Mouse (Mus musculus) embryonic facial prominence, embryonic 11.5 days (tissue): Measurements from ENCODE around the gene Traf3ip3. TPM values are rescaled to one million over a fixed set of nuclear protein-coding genes. Genes with fewer than 3 reads are reported as not detected.

Source experiments
- ATAC-seq: fragments of 200-750 bp; cut with Nextera tagmentation; replicated peaks from 2 replicates; pipeline ENCODE4 v1.8.0; 2017; ENCODE audit warnings: low read depth; ENCODE audit not compliant: insufficient number of reproducible peaks, low FRiP score, low TSS enrichment
- DNase-seq: peaks from one replicate; pipeline ENCODE4 v3.0.0-alpha.2; 2015; ENCODE audit warnings: low spot score
- H3K27ac ChIP-seq: fragments of 300-500 bp; sonication (generic); replicated peaks from 2 replicates; pipeline ENCODE4 v1.5.1; 2014; ENCODE audit warnings: mild to moderate bottlenecking, low read depth, low read length, control low read depth
- H3K27me3 ChIP-seq: fragments of 300-500 bp; sonication (generic); 2 replicates; pipeline ENCODE4 v1.6.1; 2014; ENCODE audit warnings: mild to moderate bottlenecking, low read length, moderate library complexity, mixed read lengths; ENCODE audit not compliant: control insufficient read depth, insufficient read depth
- H3K36me3 ChIP-seq: fragments of 300-500 bp; sonication (generic); replicated peaks from 2 replicates; pipeline ENCODE4 v1.6.1; 2014; ENCODE audit warnings: low read depth, mild to moderate bottlenecking, low read length, moderate library complexity, mixed read lengths; ENCODE audit not compliant: control insufficient read depth, insufficient read depth
- H3K4me1 ChIP-seq: fragments of 300-500 bp; sonication (generic); 2 replicates; pipeline ENCODE4 v1.6.1; 2014; ENCODE audit warnings: low read length, mixed read lengths; ENCODE audit not compliant: control insufficient read depth, insufficient read depth
- H3K4me2 ChIP-seq: fragments of 300-500 bp; sonication (generic); 2 replicates; pipeline ENCODE4 v1.6.1; 2014; ENCODE audit warnings: low read depth, mild to moderate bottlenecking, control low read depth, low read length, moderate library complexity
- H3K4me3 ChIP-seq: fragments of 300-500 bp; sonication (generic); 2 replicates; pipeline ENCODE4 v1.5.1; 2014; ENCODE audit warnings: low read depth, low read length, control low read depth
- H3K9ac ChIP-seq: fragments of 300-500 bp; sonication (generic); replicated peaks from 2 replicates; pipeline ENCODE4 v1.6.1; 2014; ENCODE audit warnings: mild to moderate bottlenecking, control low read depth, low read length
- H3K9me3 ChIP-seq: fragments of 300-500 bp; sonication (generic); replicated peaks from 2 replicates; pipeline ENCODE4 v1.6.1; 2016; ENCODE audit warnings: mild to moderate bottlenecking, low read length, inconsistent platforms, mixed read lengths; ENCODE audit not compliant: control insufficient read depth
- WGBS: fragments of 180-500 bp; shearing (Covaris S2); extraction: QIAGEN DNeasy Blood & Tissue Kit; methylation state at CpG from one replicate; pipeline ENCODE4 v1.1.7; 2014; 5-methylcytosine and 5-hydroxymethylcytosine counted together
- polyA plus RNA-seq: library from polyadenylated mRNA; unstranded; fragments of >200 nt; fragmentation: Nextera tagmentation; extraction: Ambion mirVana; gene quantifications from 2 replicates; pipeline ENCODE4 v1.2.1, GENCODE M21; 2014

Traf3ip3 gene
- polyA plus RNA-seq, 1 experiment from 2014 or later = 1.5 TPM

DNA sequence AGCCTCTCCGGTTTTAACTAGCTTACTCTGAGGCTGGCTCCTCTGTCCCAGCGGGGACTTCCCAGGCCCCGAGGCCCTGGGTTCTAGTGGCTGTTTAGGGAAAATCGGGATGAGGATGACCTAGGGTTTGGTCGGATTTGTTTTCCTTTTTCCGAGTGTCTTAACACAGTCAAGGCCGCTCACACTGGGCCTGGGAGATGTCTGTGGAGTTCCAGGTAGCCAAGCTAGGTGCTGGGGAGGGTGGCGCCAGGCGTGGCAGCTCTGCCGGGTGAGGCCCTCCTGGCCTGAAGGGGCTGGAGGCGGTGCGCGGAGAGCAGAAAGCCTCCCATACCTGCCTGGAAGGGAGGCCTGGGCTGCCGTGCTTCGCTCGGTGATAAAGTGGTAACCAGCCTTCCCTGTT lies 47.9 kb downstream of the Traf3ip3 start:
- 21% methylated on average over 16 of the region's 16 CpGs for WGBS

DNA sequence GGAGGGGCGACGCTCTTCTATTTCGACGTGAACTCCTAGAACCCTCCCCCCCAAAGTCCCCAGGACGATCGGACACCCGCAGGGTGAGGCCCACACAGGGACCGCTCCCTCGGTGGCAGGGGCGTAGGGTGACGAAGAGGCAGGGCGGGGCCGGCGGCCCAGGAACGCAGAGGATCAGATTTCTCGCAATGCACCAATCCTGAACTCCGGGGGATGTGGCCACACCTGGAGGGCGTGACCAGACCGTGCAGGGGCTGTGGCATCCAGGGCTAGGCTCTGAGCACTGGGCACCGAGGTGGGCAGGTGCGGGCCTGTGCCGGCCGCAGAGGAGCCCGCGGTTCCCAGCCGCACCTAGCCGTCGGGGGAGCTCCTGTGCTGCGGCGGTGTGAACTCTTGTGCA lies 48.6 kb downstream of the Traf3ip3 start, which contains the start of gene Irf6:
Gene Irf6, plus strand, starts transcription at position 240 of the 400 bp plus-strand sequence.
- 1% methylated on average over 30 of the region's 30 CpGs for WGBS
- Histone ChIP-seq H3K4me1 (peaks cover 5% of the 10 kb centered on the region; the same call in 1 of the 2 replicates), H3K27ac (no peak within 1 kb of the TSS), H3K4me2 (peak within 1 kb of the TSS; percentile 53), H3K27me3 (peaks cover 21% of the 10 kb centered on the region), H3K36me3 (no peaks in the 10 kb centered on the region), H3K9ac (0 out of 2 replicates have a peak within 1 kb of the TSS, but pooled peaks have one; percentile 9), H3K4me3 (peak within 1 kb of the TSS; percentile 33), H3K9me3 (no peaks in the 10 kb centered on the region)
- ATAC-seq = peak; percentile 92
- peak; percentile 78 for DNase-seq

More for the DNA sequence above, 47.9 kb downstream of the Traf3ip3 start:
- peak overlapping the region; percentile 53 for H3K4me2 ChIP-seq
- 0 out of 2 replicates have a peak overlapping the region, but pooled peaks have one; percentile 9 for H3K9ac ChIP-seq
- peak overlapping the region; percentile 33 for H3K4me3 ChIP-seq
- ATAC-seq = no peak
- no peaks in the 10 kb centered on the region for H3K36me3 ChIP-seq
- H3K9me3 ChIP-seq = no peaks in the 10 kb centered on the region
- no peak overlapping the region for H3K27ac ChIP-seq
- peaks cover 21% of the 10 kb centered on the region for H3K27me3 ChIP-seq
- H3K4me1 ChIP-seq = peaks cover 5% of the 10 kb centered on the region; the same call in 1 of the 2 replicates
- DNase-seq = no peak

DNA sequence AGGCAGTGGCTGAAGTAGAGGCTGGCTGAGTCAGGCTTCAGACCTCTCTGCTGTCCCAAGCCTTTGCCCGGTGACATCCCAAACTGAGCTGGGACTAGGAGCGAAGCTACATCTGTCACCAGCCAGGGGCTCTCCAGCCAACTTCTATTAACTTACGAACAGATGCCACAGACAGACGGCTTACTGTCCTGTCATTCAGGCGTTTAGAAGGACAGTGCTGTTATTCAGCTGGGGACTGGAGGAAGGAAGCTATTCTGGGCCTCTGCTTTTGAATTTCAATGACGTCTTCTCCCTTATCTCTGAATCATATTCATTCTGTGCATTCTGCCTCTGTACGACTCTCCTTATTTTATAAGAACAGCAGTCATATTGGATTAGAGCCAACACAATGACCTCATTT lies 50.4 kb downstream of the Traf3ip3 start:
- 32% methylated on average over 7 of the region's 7 CpGs for WGBS
- Histone ChIP-seq H3K4me2 (no peak overlapping the region), H3K27me3 (peaks cover 21% of the 10 kb centered on the region), H3K4me3 (no peak overlapping the region), H3K27ac (no peak overlapping the region), H3K9ac (no peak overlapping the region), H3K36me3 (no peaks in the 10 kb centered on the region), H3K4me1 (peaks cover 5% of the 10 kb centered on the region; the same call in 1 of the 2 replicates), H3K9me3 (no peaks in the 10 kb centered on the region)
- ATAC-seq = no peak
- DNase-seq = no peak

DNA sequence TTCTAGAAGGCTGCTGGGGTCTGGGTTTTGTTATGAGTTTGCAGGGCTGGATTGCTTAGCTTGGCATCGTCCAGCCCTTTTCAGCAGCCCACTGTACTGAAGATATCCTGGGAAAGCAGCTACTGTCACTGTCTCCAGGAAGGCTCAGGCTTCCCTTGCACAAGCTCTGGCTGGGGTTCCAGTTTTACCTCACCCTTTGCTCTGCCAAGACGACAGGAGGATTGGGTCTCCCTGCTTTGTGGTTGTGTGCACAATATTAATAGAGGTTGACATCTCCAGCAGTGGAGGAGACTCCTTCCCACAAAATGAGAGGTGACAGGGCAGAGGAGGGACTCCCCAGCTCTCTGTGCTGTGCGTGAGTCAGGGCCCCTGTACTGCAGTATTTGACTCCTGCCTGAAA lies 52.3 kb downstream of the Traf3ip3 start:
- no peak overlapping the region for H3K27ac ChIP-seq
- no peak overlapping the region for H3K4me3 ChIP-seq
- ATAC-seq (no peak), DNase-seq (no peak)
- no peaks in the 10 kb centered on the region for H3K36me3 ChIP-seq
- peaks cover 5% of the 10 kb centered on the region; the same call in 1 of the 2 replicates for H3K4me1 ChIP-seq
- peaks cover 17% of the 10 kb centered on the region for H3K27me3 ChIP-seq
- 71% methylated on average over 3 of the region's 3 CpGs for WGBS
- no peak overlapping the region for H3K9ac ChIP-seq
- H3K9me3 ChIP-seq = no peaks in the 10 kb centered on the region
- no peak overlapping the region for H3K4me2 ChIP-seq

DNA sequence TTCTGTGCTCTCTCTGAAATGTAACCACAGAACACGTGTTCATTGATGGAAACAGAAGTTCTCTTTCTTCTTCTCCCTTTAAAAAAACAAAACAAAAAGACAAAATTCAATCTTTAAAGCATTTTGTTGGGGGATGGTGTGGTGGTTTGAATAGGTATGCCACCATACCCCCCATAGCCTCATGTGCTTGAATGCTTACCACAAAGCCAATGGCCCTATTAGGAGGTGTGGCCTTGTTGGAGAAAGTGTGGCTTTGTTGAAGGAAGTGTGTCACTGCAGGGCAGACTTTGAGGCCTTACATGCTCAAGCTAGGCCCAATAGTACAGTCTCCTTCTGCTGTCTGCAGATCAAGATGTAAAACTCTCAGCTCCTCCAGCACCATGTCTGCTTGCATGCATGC lies 55.1 kb downstream of the Traf3ip3 start:
- Histone ChIP-seq H3K4me2 (no peak overlapping the region), H3K27me3 (no peaks in the 10 kb centered on the region), H3K4me1 (0 out of 2 replicates have a peak, but pooled peaks cover 2% of the 10 kb centered on the region), H3K9ac (no peak overlapping the region), H3K36me3 (no peaks in the 10 kb centered on the region), H3K27ac (no peak overlapping the region), H3K4me3 (no peak overlapping the region), H3K9me3 (no peaks in the 10 kb centered on the region)
- ATAC-seq (no peak), DNase-seq (no peak)
- 73% methylated on average over 1 of the region's 1 CpGs for WGBS

DNA sequence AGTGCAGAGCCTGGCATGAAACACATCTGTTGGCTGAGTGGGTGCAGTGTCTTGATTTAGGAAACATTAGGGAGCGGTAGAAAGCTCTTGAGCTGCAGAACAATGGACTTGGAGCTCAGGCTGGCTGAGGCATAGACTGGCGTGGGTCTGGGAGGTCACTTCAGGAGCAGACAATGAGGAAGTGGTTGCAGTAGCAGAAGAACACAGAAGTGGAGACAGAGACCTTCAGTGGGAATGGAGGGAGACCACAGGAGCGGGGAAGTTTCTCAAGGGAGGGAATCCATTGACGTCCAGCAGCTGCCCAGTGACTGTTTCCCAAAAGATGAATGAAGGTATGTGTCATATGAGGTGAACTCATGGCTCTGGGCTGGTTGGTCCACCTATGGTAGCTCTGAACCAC lies 56.4 kb downstream of the Traf3ip3 start:
- Histone ChIP-seq H3K27me3 (no peaks in the 10 kb centered on the region), H3K4me1 (no peaks in the 10 kb centered on the region), H3K4me2 (no peak overlapping the region), H3K4me3 (no peak overlapping the region), H3K9ac (no peak overlapping the region), H3K9me3 (no peaks in the 10 kb centered on the region), H3K27ac (no peak overlapping the region), H3K36me3 (no peaks in the 10 kb centered on the region)
- no peak for DNase-seq
- ATAC-seq = no peak
- 84% methylated on average over 4 of the region's 4 CpGs for WGBS

DNA sequence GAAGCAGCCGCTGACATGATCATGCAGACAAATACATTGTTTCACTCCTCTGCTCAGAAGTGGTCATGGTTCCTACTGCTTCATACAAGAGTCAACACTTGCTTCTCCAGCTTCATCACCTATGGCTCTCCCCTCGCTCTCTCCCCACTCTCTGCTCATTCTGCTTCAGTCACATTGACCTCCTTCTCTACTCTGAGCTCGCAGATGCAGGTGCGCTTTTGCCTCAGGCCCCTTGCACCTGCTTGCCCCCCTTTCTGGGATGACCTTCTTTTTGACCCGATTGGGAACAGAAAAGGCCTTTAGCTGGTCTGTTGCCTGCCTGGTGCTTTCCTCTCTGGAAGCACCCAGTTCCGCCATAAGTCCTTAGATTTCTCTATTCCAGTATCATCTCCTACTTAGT lies 57.0 kb downstream of the Traf3ip3 start:
- WGBS = 84% methylated on average over 6 of the region's 6 CpGs
- no peak overlapping the region for H3K4me2 ChIP-seq
- H3K27ac ChIP-seq = no peak overlapping the region
- no peaks in the 10 kb centered on the region for H3K4me1 ChIP-seq
- ATAC-seq (no peak), DNase-seq (no peak)
- H3K9ac ChIP-seq = no peak overlapping the region
- no peaks in the 10 kb centered on the region for H3K9me3 ChIP-seq
- no peak overlapping the region for H3K4me3 ChIP-seq
- no peaks in the 10 kb centered on the region for H3K36me3 ChIP-seq
- H3K27me3 ChIP-seq = no peaks in the 10 kb centered on the region

DNA sequence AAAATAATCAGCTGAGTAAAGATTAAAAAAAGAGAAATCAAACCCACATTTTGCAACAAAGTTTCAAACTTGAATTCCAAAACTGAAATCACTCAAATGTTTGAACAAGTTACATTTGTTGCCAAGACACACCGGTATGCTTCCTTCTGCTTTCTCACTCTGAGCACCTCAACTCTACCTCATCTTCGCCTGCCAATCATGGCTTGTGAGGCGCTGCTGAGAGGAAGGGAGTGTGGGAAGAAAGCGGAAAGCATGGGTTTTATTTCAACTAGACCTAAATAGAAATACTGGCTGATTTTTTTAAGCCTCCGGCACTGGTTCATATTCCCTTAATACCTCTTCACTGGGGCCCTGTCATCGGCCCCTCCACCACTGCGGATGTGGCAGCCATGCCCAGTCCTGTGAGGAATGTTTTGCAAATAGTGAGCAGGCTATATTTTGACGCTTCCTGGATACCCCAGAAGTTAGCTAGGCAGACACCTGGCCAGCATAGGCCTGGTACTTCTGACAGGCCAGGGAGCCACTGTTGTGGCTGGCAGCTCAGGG lies 58.9 kb downstream of the Traf3ip3 start:
- no peak for ATAC-seq
- Histone ChIP-seq H3K4me3 (no peak overlapping the region), H3K4me2 (no peak overlapping the region), H3K27ac (no peak overlapping the region), H3K36me3 (no peaks in the 10 kb centered on the region), H3K9me3 (no peaks in the 10 kb centered on the region), H3K9ac (no peak overlapping the region), H3K4me1 (no peaks in the 10 kb centered on the region), H3K27me3 (no peaks in the 10 kb centered on the region)
- WGBS = 81% methylated on average over 8 of the region's 8 CpGs
- no peak for DNase-seq
